Mouse (Mus musculus) gastrocnemius, postnatal 4 days (tissue): ENCODE measurements around the gene Hsf4. TPM values are rescaled to one million over a fixed set of nuclear protein-coding genes. Genes with fewer than 3 reads are reported as not detected.

Source experiments
- DNase-seq, 2 experiments: peaks; one replicate each; pipeline ENCODE4 v3.0.0; 2021 to 2022; ENCODE audit warnings: low spot score in 2 of 2, mixed read lengths in 2 of 2
- total RNA-seq, 2 experiments: library from RNA; stranded (reverse); gene quantifications; 2 replicates each; pipeline ENCODE4 v1.2.3; 2021

Hsf4 gene
- total RNA-seq, 2 experiments from 2014 or later = 0.21 to 0.29 TPM

DNA sequence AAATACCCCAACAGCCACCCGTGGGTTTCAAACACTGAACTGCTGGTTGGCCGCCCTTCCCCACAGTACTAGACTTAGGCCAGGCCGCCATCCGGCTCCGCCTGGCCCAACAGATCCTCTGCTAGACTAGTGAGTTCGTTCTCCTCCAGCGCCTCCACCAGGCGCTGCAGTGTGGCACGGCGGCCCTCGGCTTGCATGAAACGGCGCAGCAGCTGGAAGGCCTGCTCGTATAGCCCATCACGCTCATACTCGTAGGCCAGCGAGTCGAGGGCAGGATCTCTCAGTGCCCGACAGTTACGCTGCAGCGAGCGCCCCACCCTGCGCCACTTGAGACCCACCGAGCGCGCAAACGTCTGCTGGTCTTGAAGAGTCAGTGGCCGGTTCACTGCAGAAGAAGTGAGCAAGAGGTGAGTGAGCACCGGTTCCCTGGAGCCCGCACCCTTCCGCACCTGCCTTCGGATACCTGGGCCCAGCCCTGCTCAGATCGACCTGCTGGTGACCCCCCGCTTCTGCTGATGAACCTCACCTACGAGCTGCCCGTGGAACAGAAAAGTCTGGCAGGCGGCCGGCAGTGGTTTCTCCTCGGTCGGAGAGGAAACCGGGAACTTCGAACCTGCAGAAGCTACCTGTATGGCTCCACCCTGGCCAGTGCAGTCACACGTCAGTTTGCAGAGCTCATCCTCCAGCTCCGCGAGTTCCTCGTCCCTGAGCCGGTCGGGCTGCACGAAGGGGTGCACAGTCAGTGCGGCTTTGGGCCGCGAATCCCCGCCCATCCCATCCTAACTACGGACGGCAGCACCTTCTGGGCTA is 10.5 kb upstream of the Hsf4 start:
- DNase-seq = no peak

GRCm38 (mm10) chr8:105259721-105260320 is 9.8 kb upstream of the Hsf4 start:
- DNase-seq = peak; percentile 76 to 85

DNA sequence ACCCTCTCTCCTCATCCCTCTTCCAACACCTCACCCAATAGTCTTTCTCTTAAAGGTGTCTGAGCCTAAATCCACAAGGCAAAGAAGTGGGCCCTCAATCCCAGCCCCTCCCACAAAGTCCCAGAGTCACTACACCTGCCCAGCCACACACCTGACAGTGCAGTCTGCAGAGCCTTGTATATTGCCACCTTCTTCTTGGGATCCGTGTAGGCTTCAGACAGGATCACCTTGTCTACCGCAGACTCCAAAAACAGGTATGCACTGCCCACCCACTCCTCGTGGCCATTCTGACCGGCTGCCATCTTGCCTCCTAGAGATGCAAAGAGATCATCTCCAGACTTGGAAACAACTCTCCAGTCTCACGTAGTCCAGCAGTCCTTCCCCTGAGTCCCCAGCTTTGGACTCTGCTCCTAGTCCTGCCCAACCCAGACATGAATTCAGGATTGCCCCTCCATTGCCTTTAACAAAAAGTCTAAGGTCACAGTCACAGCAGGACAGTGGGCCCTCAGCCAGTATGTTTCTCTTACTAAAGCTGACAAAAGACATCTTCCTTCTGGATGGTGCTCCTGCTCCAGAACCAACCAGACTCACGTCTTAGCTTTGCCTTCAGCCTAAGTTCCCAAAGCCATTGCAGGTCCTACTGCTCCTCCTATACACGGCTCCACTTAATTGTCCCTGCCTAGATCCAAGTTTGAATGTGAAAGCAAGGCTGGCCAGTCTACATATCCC is 9.1 kb upstream of the Hsf4 start:
- no peak for DNase-seq

DNA sequence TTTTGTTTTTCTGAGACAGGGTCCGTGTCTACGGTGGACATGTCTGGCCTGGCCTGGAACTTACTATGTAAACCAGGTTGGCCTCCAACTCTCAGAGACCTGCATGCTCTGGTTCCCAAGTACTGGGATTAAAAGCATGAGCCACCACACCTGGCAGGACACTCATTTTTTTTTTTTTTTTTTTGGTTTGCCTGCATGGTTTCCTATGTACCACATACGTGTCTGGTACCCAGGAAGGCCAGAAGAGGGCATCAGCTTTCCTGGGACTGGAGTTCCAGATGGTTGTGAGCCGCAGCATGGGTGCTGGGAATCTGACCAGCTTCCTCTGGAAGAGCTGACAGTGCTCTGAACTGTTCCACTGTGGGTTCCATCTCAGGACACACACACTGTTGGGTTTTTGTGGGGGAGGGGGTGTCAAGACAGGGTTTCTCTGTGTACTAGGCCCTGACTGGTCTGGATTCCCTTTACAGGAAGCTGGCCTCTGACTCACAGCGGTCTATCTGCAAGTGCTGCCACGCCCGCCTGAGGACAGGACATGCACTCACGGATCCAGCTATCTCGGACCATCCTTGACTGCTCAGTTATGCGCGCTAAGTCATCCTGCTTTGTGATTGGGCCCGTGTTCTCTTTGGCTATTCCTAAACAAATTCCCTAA is 8.1 kb upstream of the Hsf4 start:
- DNase-seq = no peak

- DNase-seq = no peak
Measured at GRCm38 (mm10) chr8:105263244-105263912, 6.2 kb upstream of the Hsf4 start.

DNA sequence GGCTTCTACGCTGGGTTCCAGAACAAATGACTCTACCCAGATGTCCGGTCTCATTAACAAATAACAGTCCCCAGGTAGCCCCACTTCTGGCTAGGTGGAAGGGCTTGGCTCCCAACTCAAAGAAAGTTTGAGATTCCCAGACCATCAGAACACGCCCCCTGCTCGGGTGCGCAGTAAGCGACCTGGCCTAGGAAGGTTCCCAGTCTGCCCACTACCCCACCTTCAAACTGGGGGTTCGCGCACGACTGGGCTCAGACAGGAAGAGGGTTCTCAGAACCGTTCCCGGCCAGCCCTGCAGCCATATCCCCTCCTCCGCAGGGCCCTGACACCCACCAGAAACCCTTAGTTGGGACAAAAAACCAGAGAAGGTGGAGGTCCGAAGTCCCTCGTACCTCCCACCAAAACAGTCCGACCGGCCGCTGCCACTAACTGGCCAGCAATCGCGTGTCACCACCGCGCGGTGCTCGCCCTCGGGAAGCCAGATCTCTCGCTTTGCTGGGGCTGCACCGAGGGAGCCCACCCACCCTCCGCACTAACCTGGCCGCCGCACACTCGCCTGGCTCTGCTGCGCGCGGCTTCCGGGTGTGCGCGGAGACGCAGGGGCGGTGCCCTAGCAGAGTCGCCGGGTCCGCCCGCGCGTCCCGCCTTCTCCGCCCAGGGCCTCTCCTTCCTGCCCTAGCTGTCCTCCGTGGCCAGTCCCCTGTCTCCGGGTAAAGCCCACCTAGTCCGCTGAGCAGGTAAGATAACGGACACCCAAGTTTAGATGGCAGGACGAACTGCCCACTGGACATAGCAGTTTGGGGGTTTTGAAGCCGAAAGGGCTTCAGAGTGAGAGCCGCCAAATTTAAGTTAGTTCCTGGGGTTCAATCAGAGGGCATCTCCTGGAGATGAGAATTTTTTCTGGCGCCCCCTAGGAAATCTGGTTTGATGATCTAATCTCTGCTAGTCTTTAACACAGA is 5.3 kb upstream of the Hsf4 start, which contains the start of the genes Tradd and Fbxl8:
Gene Tradd (minus strand): TSS at position 586 of the 959 bp plus-strand sequence.
Gene Fbxl8 (plus strand): TSS at position 625 of the 959 bp plus-strand sequence.
- peak in 1 of 2 experiments; percentile 74 for DNase-seq

DNA sequence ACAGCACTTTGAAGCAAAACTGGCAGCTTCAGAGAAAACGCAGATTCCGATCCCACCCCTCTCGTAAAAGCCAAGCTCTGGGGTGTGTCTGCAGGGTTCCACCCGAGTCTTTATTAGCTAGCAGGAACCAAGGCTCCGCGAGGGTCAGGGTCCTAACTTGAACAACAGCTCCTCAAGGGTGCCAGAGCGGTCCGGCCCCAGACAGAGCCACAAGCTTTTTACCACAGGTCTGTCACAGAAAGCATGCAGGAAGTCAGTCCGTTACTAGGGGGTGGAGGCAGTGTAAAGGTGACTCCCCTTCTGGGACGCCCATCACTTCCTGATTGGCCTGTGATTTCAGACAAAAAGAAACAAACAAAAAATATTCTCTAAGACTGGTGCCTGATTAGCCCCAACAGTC is 4.5 kb upstream of the Hsf4 start:
- DNase-seq = no peak

DNA sequence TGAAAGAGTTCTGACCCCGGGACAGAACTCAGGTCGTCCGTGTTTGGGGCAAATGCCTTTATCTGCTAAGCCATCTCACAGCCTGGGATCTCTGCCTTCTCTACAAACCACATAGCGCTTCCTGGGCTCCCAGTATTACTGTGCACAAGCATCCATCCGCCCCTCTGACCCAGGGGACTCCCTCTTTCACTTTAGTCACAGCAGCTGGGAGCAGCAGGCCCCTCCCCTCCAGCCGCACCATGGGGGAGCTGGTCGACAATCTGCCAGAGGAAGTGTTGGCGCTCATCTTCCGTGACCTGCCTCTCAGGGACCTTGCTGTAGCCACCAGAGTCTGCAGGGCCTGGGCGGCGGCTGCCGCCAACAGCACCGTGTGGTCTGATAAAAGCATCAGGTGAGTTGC is 2.8 kb upstream of the Hsf4 start:
- no peak for DNase-seq

DNA sequence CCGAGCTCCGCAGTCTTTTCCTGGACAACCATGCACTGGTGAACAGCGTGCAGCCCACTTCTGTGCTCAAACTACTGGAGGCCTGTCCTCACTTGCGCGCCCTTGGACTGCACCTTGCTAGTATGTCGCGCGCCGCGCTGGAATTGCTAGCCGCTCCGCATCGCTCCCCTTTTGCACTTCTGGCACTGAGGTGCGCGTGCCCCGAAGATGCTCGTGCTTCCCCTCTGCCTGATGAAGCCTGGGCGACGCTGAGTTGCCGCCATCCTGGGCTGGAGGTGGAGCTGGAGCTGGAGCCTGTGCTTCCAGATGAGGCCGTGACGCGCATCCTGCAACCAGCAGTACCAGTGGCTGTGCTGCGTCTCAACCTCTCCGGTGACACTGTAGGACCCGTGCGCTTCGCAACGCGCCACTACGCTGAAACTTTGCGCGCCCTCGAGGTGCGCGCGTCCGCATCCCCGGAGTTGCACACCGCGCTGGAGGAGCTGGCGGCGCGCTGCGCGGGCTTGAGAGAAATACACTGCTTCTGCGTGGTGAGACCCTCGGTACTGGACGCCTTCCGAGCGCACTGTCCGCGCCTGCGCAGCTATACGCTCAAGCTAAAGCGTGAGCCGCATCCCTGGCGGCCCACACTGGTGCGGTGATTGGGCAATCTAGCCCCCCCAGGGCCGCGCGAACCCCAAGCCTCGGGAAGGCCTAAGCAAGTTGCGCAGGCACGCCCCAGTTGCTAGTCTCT is 1.1 kb upstream of the Hsf4 start:
- DNase-seq = no peak

GRCm38 (mm10) chr8:105269075-105269458 is 534 bp upstream of the Hsf4 start:
- no peak for DNase-seq

DNA sequence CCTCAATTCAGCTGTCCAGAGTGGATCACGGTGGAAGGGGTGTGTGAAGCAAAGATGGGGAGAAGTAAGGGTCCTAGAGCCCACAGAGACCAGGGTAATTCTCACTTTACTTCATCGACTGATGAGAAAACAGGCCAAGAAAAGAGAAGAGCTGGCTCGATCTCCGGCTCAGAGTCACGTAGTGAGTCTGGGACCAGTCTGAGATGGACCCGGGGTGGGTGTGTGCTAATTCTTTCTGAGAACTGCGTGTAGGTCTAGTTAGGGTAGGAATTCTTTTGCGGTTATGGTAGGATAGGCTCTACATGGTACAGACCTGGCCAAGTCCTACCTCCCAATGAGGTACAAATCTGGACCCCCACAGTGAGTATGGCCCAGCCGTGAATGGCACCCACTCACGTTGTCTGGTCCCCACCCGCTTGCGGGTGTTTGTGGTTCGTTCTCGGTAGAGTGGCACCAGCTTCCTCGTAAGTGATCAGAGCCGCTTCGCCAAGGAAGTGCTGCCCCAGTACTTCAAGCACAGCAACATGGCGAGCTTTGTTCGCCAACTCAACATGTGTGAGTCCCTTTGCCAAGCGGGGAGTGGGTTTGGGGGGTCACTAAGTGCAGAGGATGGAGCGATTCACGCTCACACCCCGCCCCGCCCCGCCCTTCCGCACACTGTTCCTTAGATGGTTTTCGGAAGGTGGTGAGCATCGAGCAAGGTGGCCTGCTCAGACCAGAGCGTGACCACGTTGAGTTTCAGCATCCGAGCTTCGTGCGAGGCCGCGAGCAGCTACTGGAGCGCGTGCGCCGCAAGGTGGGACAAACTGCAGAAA is 707 bp downstream of the Hsf4 start:
- no peak for DNase-seq

DNA sequence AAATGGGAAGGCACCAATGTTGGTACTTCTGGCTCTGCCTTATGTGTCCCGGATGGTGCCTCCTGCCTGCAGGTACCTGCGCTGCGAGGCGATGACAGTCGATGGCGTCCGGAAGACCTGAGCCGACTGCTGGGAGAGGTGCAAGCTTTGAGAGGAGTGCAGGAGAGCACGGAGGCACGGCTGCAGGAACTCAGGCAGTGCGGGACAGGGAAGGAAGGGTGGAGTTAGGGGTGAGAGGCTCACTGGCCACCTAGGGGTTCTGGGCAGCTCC is 1.2 kb downstream of the Hsf4 start:
- no peak for DNase-seq

DNA sequence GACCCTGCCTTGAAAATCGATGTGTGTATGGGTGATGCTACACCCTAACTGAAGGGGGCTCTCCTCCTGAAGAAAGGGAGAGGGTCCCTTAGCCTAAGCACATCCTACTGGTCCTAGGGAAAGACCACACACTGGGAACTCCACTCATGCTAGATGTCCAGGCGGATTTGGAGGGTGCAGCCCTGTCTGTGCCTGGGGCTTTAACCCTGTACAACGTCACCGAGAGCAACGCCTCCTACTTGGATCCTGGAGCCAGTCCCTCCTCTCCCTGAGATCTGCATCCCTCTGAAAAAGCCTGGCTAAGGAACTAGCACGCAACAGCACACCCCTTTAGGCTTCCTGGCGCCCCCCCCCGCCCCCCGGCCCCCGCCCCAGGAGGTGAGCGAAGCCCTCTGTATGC is 5.8 kb downstream of the Hsf4 start:
- DNase-seq = no peak

DNA sequence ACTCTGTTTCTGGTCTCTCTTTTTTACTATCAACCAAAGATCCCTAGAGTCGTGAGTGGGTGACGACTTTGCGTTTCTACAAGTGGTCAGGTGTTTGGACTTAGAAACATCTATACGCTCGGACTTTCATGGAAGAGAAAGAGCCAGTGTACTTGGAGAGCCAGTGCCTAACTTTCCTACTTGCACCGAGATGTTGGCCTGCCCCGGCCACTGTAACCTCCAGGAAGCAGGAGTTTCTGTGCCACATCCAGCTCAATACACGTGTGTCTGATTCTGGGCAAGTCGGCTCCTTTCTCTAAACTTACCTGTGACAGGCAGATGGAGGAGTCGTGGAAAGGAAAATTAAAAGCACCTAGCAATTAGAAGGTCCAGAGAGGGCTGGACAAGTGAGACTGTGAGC is 6.2 kb downstream of the Hsf4 start, which contains the start of gene Nol3:
Gene Nol3 (plus strand): TSS at position 301 of the 400 bp plus-strand sequence.
- DNase-seq = no peak

DNA sequence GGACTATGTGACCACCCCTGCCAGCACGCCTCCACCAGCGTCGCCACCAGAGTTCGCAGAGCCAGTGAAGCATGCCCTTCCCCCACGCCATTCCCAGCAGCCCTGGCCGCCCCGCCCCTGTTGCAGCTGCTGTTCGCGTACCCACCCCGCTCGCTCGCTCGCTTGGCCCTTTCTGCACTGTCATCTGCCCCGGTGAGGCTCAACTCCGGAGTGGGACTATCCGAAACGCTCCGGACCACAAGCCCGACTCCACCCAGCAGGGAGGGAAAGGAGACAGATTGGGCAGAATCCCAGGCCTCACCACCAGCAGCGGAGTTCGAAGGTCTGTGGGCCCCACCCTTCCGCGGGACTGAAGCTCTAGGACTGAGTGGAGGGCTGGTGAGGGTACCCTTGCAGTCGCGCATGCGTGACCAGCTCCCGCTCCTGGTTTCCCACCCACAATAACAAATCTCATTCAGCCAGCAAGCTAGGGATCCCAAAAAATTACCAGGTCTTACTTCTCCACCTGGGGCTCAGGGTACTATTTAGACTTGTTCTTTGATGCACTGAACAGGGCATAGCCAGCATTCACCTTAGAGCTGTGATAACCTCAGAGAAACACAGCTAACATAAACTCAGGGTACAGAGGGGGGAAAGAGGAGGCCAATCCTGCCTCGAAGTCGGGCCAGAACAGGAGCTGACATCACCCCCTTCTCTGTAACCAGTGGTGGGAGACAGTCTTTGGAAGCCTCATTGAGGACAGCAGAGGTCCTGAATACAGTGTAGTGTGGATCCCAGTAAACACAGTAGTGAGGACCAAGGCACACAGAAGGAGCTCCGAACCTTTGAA is 6.9 kb downstream of the Hsf4 start:
- peak in 1 of 2 experiments; percentile 67 for DNase-seq

DNA sequence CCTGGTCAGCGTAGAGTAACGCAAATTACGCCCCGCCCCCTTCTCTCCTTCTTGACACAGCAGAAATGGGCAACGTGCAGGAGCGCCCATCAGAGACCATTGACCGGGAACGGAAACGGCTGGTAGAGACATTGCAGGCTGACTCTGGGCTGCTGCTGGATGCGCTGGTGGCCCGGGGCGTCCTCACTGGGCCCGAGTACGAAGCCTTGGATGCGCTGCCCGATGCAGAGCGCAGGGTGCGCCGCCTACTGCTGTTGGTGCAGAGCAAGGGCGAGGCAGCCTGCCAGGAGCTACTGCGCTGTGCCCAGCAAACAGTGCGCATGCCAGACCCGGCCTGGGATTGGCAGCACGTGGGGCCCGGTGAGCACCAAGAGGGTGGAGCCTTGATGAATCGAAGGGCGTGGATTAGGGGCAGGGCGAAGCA is 9.3 kb downstream of the Hsf4 start:
- peak in 1 of 2 experiments; percentile 73 for DNase-seq

DNA sequence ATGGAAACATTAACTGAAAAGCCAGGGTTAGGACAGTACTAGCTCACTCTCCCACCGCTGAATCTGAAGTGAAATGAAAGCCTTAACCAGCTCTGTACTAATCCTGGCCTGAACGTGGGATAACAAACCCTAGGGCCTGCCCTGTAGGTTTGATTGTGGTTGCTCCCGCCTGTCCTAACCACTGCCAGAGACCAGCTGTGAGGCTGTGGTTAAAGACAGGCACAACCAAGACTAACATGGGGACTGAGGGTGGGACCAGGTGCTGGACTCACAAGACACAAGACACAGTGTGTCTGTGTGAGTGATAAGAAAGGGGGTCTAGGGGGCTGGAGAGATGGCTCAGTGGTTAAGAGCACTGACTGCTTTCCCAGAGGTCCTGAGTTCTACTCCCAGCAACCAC is 11.0 kb downstream of the Hsf4 start:
- no peak for DNase-seq
